Mouse (Mus musculus) stomach, postnatal 0 days (tissue): ENCODE measurements around the gene Mipol1.

Experiments
- CTCF ChIP-seq: IDR thresholded peaks from 2 replicates; pipeline ENCODE4 v1.5.1; 2016; ENCODE audit warnings: antibody characterized with exemption, low read depth, mild to moderate bottlenecking, moderate library complexity
- EP300 ChIP-seq: optimal IDR thresholded peaks from 2 replicates; pipeline ENCODE3; 2016; ENCODE audit warnings: antibody characterized with exemption

DNA sequence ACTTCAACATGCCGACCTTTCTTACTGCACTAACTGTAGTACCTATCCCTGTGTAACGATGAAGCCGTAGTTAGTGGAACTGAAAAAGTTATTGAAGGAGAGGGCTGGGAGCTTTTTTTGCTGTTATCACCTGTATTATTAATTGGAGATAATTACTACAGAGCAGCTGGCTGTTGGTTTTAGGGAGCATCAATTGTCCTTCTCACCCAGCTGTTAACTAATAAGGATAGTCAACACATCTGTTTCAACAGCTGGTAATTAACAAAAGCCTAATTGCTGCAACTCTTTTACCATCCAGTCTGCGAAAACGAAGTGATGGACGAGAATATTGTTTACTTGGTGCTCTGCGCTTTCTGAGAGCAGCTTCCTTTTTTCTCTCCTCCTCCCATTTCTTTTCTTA is 170.9 kb downstream of the Mipol1 start:
- TF ChIP-seq CTCF, result no peak
- no peak for TF ChIP-seq EP300
